Mouse (Mus musculus) cerebellum, adult 2 months (tissue): Measurements from ENCODE around the gene Heatr5b.

ENCODE experiments used
- CTCF ChIP-seq: fragments of 200-500 bp; IDR thresholded peaks from 2 replicates; pipeline ENCODE4 v1.5.1; 2011; ENCODE audit warnings: low read depth, mild to moderate bottlenecking, control low read depth, low read length, moderate library complexity, borderline replicate concordance; ENCODE audit not compliant: insufficient read depth
- POLR2A ChIP-seq: fragments of 200-500 bp; IDR thresholded peaks from 2 replicates; pipeline ENCODE4 v1.6.1; 2011; ENCODE audit warnings: low read length, control low read depth, borderline replicate concordance; ENCODE audit not compliant: insufficient read depth

DNA sequence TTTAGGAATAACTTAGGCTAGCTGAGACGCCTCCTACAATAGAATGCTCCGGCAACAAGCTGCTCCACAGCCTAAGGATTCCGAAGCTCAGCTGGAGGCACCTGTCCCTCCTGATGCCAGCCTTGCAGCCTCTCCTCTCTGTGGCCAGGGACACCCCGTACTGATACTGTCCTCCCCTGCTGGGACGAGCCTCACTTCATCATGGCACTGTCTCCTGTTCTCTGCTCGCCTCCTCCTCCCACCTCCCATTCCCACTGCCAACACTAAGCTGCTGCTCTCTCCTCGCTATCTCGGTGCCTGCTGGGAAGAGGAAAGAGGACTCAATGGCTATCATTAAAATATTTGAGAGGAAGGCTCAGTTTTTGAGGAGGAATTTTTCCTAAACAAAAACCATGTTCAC lies 67.6 kb downstream of the Heatr5b start:
- TF ChIP-seq CTCF: no peak
- TF ChIP-seq POLR2A: no peak
